Mouse (Mus musculus) C2C12 (cell line): ENCODE measurements around the gene Olfr633. TPM values are rescaled to one million over a fixed set of nuclear protein-coding genes. Genes with fewer than 3 reads are reported as not detected.
"Not testable (repeated sequence)": the region's sequence is repeated elsewhere in the genome, so short reads cannot be mapped to it uniquely, and the experiment has no call there.

Experiments
- H3K27me3 ChIP-seq: one replicate; pipeline ENCODE4 v1.6.1; 2011; ENCODE audit not compliant: control insufficient read depth, insufficient read depth, insufficient read length
- H3K36me3 ChIP-seq: one replicate; pipeline ENCODE4 v1.6.1; 2011; ENCODE audit not compliant: control insufficient read depth, insufficient read depth
- H3K4me3 ChIP-seq: one replicate; pipeline ENCODE4 v1.5.1; 2011; ENCODE audit warnings: mild to moderate bottlenecking, control low read depth; ENCODE audit not compliant: poor library complexity, insufficient read depth, severe bottlenecking
- H3K79me2 ChIP-seq: one replicate; pipeline ENCODE4 v1.6.1; 2011; ENCODE audit not compliant: control insufficient read depth, insufficient read depth
- H3K79me3 ChIP-seq: one replicate; pipeline ENCODE4 v1.6.1; 2011; ENCODE audit warnings: low read depth, control low read depth
- H3ac ChIP-seq: one replicate; pipeline ENCODE3; 2011; ENCODE audit warnings: low read depth; ENCODE audit not compliant: control insufficient read depth, insufficient read length
- CEBPB ChIP-seq: IDR thresholded peaks from one replicate; pipeline ENCODE4 v1.6.1; 2011; ENCODE audit warnings: low read depth, mild to moderate bottlenecking, control low read depth, moderate library complexity
- CTCF ChIP-seq: IDR thresholded peaks from one replicate; pipeline ENCODE4 v1.5.1; 2011; ENCODE audit not compliant: control insufficient read depth, insufficient read depth, insufficient read length
- FOSL1 ChIP-seq: IDR thresholded peaks from one replicate; pipeline ENCODE4 v1.8.0; 2011; ENCODE audit warnings: mild to moderate bottlenecking, low read length; ENCODE audit not compliant: poor library complexity, insufficient read depth, severe bottlenecking
- MAX ChIP-seq: IDR thresholded peaks from one replicate; pipeline ENCODE4 v1.6.1; 2011; ENCODE audit warnings: mild to moderate bottlenecking, control low read depth
- MYOD1 ChIP-seq: IDR thresholded peaks from one replicate; pipeline ENCODE4 v1.6.1; 2011; ENCODE audit warnings: low read depth; ENCODE audit not compliant: control insufficient read depth, insufficient read length
- MYOG ChIP-seq: IDR thresholded peaks from one replicate; pipeline ENCODE4 v1.6.1; 2011; ENCODE audit not compliant: control insufficient read depth, insufficient read length; ENCODE audit errors: extremely low read depth
- USF1 ChIP-seq: IDR thresholded peaks from one replicate; pipeline ENCODE4 v1.6.1; 2011; ENCODE audit warnings: low read depth, mild to moderate bottlenecking, control low read depth, moderate library complexity
- polyA plus RNA-seq: library from polyadenylated mRNA; unstranded; fragments of >200 nt; fragmentation: generic; extraction: Trizol; gene quantifications from one replicate; pipeline ENCODE4 v1.2.1, GENCODE M21; 2012; ENCODE audit warnings: missing spikeins

Olfr633 gene
- polyA plus RNA-seq, 1 experiment, result not detected

GRCm38 (mm10) chr7:103942730-103943129, 1.5 kb upstream of the Olfr633 start:
- no peaks in the 10 kb centered on the region for H3K79me3 ChIP-seq
- TF ChIP-seq MAX (no peak), CTCF (peak; percentile 15)
- no peak overlapping the region for H3ac ChIP-seq
- H3K79me2 ChIP-seq, result no peaks in the 10 kb centered on the region
- no peaks in the 10 kb centered on the region for H3K27me3 ChIP-seq
- H3K4me3 ChIP-seq, result no peak overlapping the region
- no peaks in the 10 kb centered on the region for H3K36me3 ChIP-seq

DNA sequence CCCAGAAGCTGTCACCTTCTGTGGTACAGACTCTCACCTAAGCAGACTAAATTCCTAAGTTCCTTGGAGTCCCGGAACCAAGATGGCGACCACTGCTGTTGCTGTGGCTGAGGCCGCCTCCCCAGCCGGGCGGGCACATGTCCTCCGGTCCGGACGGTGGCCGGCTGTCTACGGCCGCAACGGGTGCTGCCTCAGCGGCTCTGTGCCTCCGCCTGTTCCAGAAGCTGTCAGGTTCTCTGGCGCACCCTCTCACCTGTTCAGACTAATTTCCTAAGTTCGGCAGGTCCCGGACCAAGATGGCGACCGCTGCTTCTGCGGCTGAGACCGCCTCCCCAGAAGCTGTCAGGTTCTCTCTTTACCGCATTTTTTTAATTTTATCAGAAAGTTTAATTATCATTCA, 22.6 kb downstream of the Olfr633 start:
- not testable (repeated sequence) for H3K79me2 ChIP-seq, H3K27me3 ChIP-seq, H3K4me3 ChIP-seq, H3ac ChIP-seq, H3K79me3 ChIP-seq, H3K36me3 ChIP-seq

DNA sequence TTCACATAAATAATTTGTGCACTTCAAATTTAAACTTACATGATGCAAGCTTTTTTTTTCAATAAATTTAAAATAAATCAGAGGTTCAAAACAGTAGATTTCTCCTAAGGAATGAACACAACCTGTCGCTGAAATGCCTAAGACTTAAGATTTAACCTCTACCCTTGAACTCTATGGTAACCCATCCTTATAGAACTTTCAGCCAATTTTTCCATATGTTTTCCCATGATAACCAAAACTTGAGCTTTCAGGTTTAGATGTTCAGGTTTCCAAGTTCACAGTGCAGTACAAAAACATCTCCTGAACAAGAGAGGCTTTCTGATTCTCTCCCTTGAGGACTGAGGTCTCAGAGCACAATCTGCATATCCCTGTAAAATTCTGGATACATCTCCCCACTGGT, 26.6 kb downstream of the Olfr633 start, which contains the start of gene Olfr635:
Olfr635 (plus strand) TSS at position 301 of the 400 bp plus-strand sequence.
- H3K27me3 ChIP-seq, result no peaks in the 10 kb centered on the region
- H3K36me3 ChIP-seq, result no peaks in the 10 kb centered on the region
- no peak within 1 kb of the TSS for H3K4me3 ChIP-seq
- no peak for TF ChIP-seq MAX
- TF ChIP-seq CTCF, result no peak
- TF ChIP-seq MYOG, result no peak
- TF ChIP-seq USF1, result no peak
- no peak for TF ChIP-seq CEBPB
- TF ChIP-seq FOSL1, result no peak
- TF ChIP-seq MYOD1, result no peak
- H3K79me2 ChIP-seq, result no peaks in the 10 kb centered on the region
- no peaks in the 10 kb centered on the region for H3K79me3 ChIP-seq
- no peak within 1 kb of the TSS for H3ac ChIP-seq

DNA sequence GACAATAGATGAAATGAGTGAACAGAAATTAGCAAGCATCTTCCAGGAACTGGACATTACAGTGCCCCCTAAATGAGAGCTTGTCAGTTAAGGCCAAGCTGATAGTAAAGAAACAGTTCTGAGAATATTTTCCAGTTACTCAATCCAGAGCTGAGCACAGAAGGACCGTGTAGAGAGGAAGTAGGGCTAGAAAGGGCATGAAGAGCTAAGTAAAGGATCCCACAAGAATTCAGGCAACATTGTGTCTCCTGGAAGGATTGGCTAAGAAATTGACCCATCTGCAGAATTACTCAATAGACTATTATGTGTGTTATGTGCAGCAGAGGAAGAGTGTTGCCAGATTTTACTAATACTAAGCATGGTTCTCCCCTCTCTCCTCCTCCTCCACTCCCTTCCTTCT, 27.5 kb downstream of the Olfr633 start:
- no peak overlapping the region for H3K4me3 ChIP-seq
- TF ChIP-seq CEBPB (no peak), USF1 (no peak), MYOG (no peak), MAX (no peak), MYOD1 (no peak), FOSL1 (no peak), CTCF (no peak)
- H3K27me3 ChIP-seq, result no peaks in the 10 kb centered on the region
- H3K79me3 ChIP-seq, result no peaks in the 10 kb centered on the region
- H3ac ChIP-seq, result no peak overlapping the region
- no peaks in the 10 kb centered on the region for H3K79me2 ChIP-seq
- no peaks in the 10 kb centered on the region for H3K36me3 ChIP-seq

DNA sequence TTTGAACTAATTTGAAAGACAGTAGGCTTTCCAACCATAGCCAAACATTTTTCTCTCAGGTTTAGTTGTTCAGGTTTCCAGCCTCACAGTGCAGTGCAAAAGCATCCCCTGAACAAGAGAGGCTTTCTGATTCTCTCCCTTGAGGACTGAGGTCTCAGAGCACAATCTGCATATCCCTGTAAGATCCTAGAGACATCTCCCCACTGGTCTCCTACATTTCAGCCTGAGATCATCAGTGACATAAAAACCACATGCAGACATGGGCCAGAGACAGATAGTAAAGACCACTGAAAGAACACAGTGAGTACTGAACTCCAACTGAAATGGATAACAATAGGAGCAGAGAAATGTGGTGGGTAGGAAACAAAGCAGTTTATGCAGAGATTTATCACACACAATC, 54.2 kb downstream of the Olfr633 start, which contains the start of gene Olfr638:
Olfr638 (plus strand) TSS at position 301 of the 400 bp plus-strand sequence.
- H3ac ChIP-seq, result no peak within 1 kb of the TSS
- no peaks in the 10 kb centered on the region for H3K27me3 ChIP-seq
- TF ChIP-seq CEBPB, result no peak
- TF ChIP-seq CTCF, result no peak
- TF ChIP-seq MYOG, result no peak
- no peak for TF ChIP-seq MAX
- no peak for TF ChIP-seq USF1
- no peak for TF ChIP-seq FOSL1
- no peak for TF ChIP-seq MYOD1
- H3K4me3 ChIP-seq, result no peak within 1 kb of the TSS
- no peaks in the 10 kb centered on the region for H3K79me3 ChIP-seq
- no peaks in the 10 kb centered on the region for H3K79me2 ChIP-seq
- no peaks in the 10 kb centered on the region for H3K36me3 ChIP-seq

Other genes starting within 250 kb of the Olfr633 start
- gene Olfr243, start 229.8 kb upstream of the Olfr633 start, polyA plus RNA-seq, result not detected
- gene Olfr628, start 214.1 kb upstream of the Olfr633 start, polyA plus RNA-seq, result not detected
- not detected for gene Olfr629, start 199.5 kb upstream of the Olfr633 start, polyA plus RNA-seq
- not detected for gene Olfr630, start 187.1 kb upstream of the Olfr633 start, polyA plus RNA-seq
- not detected for gene Olfr69, start 172.8 kb upstream of the Olfr633 start, polyA plus RNA-seq
- gene Olfr68, start 164.7 kb upstream of the Olfr633 start, polyA plus RNA-seq, result not detected
- not detected for gene Olfr67, start 152.6 kb upstream of the Olfr633 start, polyA plus RNA-seq
- gene Hbb-bt, start 130.4 kb upstream of the Olfr633 start, polyA plus RNA-seq, result not detected
- not detected for gene Hbb-bs, start 116.3 kb upstream of the Olfr633 start, polyA plus RNA-seq
- gene Hbb-bh2, start 103.9 kb upstream of the Olfr633 start, polyA plus RNA-seq, result not detected
- not detected for gene Hbb-bh1, start 101.3 kb upstream of the Olfr633 start, polyA plus RNA-seq
- not detected for gene Hbb-y, start 91.2 kb upstream of the Olfr633 start, polyA plus RNA-seq
- gene Olfr66, start 58.2 kb upstream of the Olfr633 start, polyA plus RNA-seq, result not detected
- not detected for gene Olfr64, start 50.0 kb upstream of the Olfr633 start, polyA plus RNA-seq
- gene Olfr65, start 41.0 kb upstream of the Olfr633 start, polyA plus RNA-seq, result not detected
- not detected for gene Olfr631, start 15.6 kb upstream of the Olfr633 start, polyA plus RNA-seq
- not detected for gene Olfr632, start 10.1 kb upstream of the Olfr633 start, polyA plus RNA-seq
- gene Olfr635, start 26.7 kb downstream of the Olfr633 start, polyA plus RNA-seq, result not detected
- gene Olfr638, start 54.3 kb downstream of the Olfr633 start, polyA plus RNA-seq, result not detected
- gene Olfr639, start 72.9 kb downstream of the Olfr633 start, polyA plus RNA-seq, result not detected
- gene Olfr640, start 81.1 kb downstream of the Olfr633 start, polyA plus RNA-seq, result not detected
- not detected for gene Olfr641, start 91.0 kb downstream of the Olfr633 start, polyA plus RNA-seq
- gene Olfr642, start 108.2 kb downstream of the Olfr633 start, polyA plus RNA-seq, result not detected
- not detected for gene 4930516K23Rik, start 117.0 kb downstream of the Olfr633 start, polyA plus RNA-seq
- gene Olfr644, start 127.4 kb downstream of the Olfr633 start, polyA plus RNA-seq, result not detected
- gene Olfr645, start 141.0 kb downstream of the Olfr633 start, polyA plus RNA-seq, result not detected
- not detected for gene Olfr646, start 160.4 kb downstream of the Olfr633 start, polyA plus RNA-seq
- gene Ubqln5, start 185.4 kb downstream of the Olfr633 start, polyA plus RNA-seq, result not detected
- not detected for gene Olfr643, start 193.0 kb downstream of the Olfr633 start, polyA plus RNA-seq
- gene Ubqln3, start 198.8 kb downstream of the Olfr633 start, polyA plus RNA-seq, result not detected
- not detected for gene Ubqlnl, start 206.1 kb downstream of the Olfr633 start, polyA plus RNA-seq
- gene Olfm5, start 220.4 kb downstream of the Olfr633 start, polyA plus RNA-seq, result not detected
- not detected for gene Olfr648, start 239.0 kb downstream of the Olfr633 start, polyA plus RNA-seq